Mouse (Mus musculus) gastrocnemius, postnatal 36 days (tissue): ENCODE data around the gene Cnot2. TPM values are rescaled to one million over a fixed set of nuclear protein-coding genes. Genes with fewer than 3 reads are reported as not detected.

Experiments
- DNase-seq, 2 experiments: peaks; one replicate each; pipeline ENCODE4 v3.0.0; 2022
- intact Hi-C: fragments of 180-260 bp; cut with DNase I; formaldehyde crosslinking; loops from one replicate; pipeline ENCODE4 v1.15.1; 2025
- microRNA-seq, 2 experiments: library from miRNA; unstranded; fragments of <30 nt; microRNA quantifications; one replicate each; pipeline ENCODE4 v1.2.0; 2021
- total RNA-seq, 2 experiments: library from RNA; stranded (reverse); gene quantifications; 2 replicates each; pipeline ENCODE4 v1.2.3; 2021

The Cnot2 gene
- total RNA-seq, 2 experiments from 2014 or later, result 27.6 to 30.5 TPM

DNA sequence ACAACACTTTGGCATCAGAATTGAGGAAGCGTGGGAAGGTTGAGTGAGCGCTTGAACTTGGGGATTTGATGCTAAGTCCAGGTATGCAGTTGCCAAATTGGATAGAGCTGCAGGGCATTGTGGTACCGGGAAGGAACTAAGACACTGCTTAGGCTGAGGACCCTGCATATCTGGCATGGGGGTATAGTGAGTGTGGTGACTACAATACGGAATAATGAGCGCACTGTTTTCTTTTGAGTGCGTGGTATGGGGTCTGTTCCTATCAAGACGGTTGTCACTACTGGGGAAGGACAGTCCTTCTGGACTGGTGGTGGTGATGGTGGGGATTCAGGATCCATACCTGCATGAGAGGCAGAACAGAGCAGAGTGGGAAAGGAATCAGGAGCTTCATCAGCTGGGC lies 140.4 kb downstream of the Cnot2 start:
- DNase-seq, result no peak
- intact Hi-C loops, result no loop called here

DNA sequence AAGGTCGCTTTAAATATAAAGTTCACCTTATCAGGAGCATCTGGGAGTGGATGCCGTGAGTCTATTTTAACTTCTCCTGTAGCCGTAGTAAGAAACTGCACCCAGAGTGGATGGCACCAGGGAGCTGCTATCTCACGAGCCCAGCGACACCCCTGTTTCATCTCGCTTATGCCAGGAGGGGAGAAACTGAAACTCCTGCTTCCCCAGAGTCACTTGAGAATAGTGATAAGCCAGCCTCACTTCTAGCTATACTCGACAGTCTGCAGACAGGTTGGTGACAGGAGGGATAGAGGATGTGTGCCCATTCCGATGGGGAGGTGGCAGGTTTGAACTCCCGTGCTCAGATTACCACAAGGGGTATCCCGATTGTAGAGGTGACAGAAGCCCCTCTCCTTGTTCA lies 141.2 kb downstream of the Cnot2 start:
- intact Hi-C loops, result no loop called here

GRCm38 (mm10) chr10:116435455-116435854 lies 145.9 kb downstream of the Cnot2 start:
- DNase-seq, result no peak
- intact Hi-C loops, result no loop called here

More for the DNA sequence above, 141.2 kb downstream of the Cnot2 start:
- no peak for DNase-seq

Small RNA genes within 50 kb of the gene (microRNA-seq; reads per million reads assigned to microRNA genes)
- 0 reads per million in 2 experiments for gene Gm25190

Other genes starting within 250 kb of the Cnot2 start
- gene Kcnmb4, start 107.6 kb downstream of the Cnot2 start, total RNA-seq, result not detected